Mouse (Mus musculus) urinary bladder, postnatal 10 days (tissue): ENCODE results near the gene Mrpl38.

ENCODE experiments used
- DNase-seq: peaks from one replicate; pipeline ENCODE4 v3.0.0; 2022; ENCODE audit warnings: low spot score

Gene Mrpl38

DNA sequence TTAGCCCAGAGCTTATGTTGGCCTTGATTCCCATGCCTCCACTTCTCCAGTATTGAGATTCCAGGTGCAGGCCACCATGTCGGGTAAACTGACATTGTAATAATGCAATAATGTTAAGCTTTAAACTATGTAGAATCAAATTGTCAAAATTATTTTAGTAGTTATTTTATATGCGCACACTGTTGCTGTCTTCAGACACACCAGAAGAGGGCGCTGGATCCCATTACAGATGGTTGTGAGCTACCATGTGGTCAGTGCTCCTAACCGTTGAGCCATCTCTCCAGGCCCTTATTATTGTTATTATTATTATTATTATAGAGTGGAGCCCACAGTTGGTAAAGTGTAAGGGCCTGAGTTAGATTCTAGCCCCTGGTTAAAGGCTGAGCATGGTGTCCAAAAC, 27.6 kb downstream of the Mrpl38 start:
- DNase-seq, result no peak

DNA sequence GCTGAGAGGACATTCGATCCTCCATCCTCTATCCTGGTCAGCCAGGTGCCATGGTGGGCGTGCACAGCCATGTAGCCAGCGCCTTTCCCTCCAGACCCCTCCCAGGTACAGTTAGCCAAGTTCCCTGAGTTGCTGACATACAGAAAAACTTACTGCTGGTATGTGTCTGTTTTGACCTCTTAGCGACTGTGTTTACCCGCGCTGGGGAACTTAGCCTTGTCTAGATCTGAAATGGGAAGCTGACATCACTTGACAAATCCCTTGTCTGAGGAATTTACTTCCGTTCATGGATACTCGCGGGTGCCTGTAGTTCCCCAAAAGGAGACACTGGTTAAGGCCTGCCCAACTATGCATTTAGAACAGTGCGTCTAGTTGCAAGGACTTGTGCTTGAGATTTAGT, 28.1 kb downstream of the Mrpl38 start:
- no peak for DNase-seq

DNA sequence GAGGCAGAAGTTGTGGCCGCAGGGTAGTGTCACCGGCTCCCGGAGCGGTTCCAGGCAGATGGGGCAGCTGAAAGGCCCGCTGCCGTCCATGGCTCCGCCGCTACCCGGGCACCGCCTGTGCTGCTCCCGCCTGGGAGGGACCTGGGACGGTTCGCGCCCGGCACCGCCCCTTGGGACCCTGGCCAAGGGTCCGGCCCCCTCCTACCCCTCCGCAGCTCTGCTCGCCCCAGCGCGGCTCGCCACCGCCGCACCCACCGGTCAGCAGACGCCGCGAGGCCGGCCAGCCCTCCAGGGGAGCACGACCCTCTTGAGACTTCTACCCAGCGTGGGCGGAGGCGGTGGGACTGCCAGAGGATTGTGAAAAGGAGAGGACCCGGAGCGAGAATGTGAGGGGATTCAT, 28.5 kb downstream of the Mrpl38 start:
- DNase-seq, result no peak

DNA sequence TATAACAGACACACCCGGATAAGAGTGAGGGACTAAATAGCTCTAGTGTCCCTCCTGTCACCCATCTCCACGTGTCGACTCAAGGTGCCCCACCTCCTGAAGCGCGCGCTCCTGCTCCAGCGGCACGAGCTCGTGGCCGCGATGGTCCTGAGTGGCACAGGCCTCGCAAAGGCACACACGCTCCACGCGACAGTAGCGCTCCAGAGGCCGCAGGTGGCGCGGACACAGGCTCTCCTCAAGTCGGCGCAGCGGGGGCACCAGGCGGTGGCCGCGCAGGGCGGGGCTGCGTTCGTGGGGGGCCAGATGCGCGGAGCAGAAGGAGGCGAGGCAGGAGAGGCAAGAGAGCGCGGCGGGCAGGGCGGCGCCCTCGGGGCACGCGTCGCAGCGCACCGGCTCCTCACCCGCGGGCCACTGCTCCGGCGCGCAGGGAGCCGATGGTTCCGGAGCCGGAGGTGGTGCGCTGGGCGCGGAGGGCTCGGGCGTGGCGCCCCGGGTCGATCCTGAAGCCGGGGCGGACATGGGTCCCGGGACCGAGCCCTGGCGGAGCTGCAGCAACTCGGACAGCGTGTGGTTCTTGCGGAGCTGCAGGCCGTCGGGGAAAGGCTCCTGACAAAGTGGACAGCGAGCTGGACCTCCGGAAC, 29.1 kb downstream of the Mrpl38 start:
- no peak for DNase-seq

DNA sequence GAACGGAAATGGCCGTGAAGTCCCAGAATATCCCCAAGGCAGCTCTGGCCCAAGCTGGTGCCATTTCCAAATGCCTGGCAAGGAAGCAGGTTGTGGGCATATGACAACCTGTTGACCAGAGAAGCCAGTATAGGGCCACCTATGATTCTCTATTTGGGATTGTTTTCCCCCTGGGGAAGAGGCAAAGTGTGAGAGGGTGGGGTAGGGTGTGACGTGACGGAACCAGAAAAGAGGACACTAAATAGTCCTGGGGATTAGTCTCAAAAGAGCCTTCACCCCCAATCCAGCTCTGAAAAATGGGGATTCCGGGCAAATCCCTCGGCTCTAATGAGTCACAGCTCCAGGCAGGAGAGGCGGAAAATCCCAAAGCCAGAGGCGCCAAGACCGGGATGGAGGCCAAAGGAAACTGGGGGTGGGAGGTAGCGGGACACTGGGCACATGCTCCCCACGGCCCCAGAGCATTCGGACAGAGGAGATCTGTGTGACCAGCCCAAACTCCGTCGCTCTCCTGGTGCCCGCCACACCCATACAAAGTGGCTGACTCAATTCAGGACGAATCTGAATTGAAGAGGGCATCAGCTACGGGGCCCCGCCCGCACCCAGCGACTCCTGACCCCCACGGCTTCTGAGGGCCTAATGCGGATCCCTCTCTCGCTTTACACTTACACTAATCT, 30.1 kb downstream of the Mrpl38 start:
- no peak for DNase-seq

DNA sequence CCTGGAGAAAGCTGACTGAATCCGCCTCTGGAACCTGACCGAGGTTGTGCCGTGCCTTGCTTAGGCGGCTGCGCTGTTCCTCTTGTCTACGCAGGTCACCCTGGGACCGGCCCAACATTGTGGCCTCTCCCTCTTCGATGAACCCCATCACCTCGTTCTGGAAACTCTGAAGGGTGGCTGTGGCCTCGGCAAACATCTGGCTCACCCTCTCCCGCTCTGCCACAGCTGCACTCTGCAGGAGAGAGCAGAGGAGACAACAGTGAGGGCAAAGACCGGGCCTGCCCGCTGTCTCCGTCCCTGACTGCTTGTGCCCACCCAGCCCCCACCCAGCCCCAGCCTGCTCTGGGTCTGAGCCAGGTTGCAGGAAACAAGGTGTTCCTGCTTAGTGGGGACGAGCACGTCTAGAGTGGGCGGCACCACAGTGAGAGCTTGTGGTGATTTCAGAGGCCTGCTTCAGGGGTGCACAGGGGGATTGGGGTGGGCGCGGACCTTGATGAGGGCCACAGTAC, 30.8 kb downstream of the Mrpl38 start:
- no peak for DNase-seq

DNA sequence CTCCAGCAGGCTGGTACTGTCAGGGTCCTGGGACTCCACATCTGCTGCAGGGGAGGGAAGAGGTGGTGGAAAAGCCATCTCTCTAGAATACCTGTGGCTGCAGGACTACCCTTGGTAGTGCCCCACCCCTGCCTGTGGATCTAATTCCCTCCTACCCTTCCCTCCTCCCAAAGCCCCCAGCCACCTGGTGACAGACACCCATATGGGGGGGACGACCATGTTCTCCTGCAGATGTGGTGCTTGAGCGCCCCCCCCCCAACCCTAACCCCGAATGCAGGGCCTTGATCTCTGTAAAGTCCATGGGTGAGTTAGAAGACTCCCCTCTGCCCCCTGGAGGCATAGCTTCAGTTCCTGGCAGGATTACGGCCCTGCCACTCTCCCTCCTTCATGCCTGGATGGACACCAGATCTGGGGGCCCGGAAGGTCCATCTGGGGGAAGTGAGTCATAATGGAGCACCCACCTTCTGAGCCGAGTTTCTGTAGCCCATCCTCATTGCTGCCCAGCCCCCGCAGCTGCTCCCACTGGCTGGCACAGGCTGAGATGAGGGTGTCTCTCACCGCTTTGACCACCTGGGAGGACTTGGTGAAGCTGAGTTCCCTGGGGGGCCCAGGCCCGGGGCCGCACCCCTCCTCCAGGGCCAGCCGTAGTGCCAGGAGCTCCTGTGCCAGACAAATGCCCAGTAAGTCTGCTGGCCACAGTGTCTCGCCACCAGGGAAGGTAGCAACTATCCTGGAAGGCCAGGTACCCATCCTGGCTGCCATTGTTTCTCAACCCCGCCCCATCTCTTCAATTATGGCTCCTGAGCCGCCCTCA, 31.5 kb downstream of the Mrpl38 start:
- no peak for DNase-seq

DNA sequence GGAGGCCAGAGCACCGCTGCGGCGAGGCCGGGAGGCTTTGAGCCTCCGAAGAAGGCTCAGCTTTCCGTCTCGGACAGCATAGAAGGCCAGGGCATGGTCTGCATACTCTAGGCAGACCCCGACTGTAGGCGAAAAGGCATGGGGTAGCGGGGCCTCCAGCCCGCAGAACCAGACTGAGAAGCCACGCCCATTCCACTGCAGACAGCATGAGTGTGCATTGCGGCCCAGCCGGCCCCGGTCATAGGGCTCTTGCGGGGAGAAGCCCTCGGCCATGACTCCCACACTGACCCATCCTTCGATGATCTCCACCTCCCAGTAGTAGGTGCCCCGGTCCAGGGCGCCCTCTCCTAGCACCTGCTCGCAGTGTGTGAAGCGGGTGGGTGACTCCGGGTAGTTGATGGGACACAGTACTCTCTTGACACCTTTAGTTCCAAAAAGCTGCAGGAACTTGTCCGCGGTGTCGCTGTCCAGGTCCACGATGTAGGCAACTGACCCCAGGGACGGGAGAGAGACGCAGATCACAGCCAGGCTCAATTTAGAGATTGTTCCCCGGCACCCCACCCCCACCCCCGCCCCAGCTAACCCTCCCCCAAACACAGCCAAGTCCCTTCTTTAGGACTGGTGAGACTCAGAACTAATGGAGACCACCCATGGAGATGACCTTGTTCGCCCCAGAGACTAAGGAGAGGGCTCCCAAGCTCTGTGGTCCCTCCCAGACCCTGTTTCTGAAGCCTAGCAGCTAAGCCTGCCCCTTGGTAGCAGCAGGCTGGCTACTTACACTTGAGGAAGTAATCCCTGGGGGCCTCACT, 32.3 kb downstream of the Mrpl38 start:
- no peak for DNase-seq

DNA sequence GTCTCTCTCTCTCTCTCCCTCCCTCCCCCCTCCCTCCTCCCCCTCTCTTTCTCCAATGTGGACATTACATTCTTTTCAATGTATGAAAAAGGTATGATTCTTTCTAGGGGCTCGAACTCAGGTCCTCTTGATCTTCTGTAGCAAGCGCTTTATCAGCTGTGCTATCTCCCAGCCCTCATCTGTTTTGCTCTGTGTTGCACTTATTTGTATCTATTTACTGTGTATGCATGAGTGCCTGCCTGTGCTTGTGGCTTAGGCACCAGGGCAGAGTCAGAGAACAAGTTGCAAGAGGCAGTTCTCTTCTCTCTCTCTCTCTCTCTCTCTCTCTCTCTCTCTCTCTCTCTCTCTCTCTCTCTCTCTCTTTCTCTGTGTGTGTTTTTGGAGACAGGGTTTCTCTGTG, 33.6 kb downstream of the Mrpl38 start:
- no peak for DNase-seq

DNA sequence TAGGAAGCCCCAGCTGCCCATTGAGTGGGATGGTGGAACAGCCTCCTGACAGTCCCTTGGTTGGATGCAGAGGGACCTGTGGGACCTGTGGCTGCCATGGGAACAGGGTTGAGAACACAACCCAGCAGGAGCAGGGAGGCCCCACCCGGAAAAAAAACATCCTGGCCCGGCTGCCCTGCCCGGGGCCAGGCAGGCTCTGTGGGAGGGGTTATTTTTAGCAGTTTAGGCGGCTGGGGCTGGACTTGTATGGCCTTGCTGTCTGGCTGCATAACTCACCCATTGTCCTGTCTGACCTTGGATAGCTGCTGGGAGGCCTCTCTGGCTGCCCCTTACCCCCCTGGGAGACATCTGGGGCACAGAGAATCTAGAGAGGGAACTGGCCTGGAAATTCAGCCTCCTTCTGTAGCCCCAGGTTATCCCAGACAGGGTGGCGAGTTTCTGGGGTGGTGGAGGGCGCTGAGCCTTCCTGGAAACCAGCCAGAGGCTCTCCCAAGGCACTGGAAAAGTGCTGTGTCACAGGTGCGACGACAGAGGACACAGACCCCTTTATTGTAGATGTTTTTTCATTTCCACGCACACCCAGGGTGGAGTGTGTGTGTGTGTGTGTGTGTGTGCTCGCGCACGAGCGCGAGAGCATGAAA, 34.5 kb downstream of the Mrpl38 start:
- DNase-seq, result no peak

DNA sequence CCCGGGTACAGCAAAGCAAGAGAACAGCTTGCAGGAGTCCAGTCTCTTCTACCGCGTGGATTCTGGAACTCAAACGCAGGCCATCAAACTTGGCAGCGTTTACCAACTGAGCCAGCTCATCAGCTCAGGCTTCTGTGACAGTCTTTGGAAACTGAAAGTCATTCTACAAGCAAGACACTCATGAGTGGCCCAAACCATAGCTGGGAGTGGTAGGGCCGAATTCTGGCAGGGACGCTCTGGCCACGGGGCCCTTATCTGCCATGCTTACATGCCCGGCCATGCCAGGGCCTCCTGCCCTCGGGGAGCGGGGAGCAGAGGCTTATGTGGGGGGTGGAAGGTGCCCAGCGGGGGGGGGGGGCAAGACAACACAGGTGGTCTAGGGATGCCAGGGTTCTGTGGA, 35.1 kb downstream of the Mrpl38 start:
- DNase-seq, result no peak

DNA sequence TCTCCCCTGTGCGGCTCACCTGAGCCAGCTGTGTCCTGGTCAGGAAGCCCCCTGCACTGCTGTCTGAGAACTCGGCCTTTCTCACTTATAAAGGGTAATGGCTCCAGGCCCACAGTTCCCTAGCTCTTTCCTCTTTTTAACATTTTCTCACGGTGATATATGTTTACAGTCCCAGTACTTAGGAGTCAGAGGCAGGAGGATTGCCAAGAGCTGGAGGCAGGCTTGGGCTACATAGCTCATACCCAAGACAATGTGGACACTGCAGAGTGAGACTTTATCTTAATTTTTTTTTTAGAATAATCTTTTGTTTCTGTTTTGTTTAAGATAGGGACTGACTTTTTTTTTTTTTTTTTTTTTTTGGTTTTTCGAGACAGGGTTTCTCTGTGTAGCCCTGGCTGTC, 36.2 kb downstream of the Mrpl38 start:
- no peak for DNase-seq

DNA sequence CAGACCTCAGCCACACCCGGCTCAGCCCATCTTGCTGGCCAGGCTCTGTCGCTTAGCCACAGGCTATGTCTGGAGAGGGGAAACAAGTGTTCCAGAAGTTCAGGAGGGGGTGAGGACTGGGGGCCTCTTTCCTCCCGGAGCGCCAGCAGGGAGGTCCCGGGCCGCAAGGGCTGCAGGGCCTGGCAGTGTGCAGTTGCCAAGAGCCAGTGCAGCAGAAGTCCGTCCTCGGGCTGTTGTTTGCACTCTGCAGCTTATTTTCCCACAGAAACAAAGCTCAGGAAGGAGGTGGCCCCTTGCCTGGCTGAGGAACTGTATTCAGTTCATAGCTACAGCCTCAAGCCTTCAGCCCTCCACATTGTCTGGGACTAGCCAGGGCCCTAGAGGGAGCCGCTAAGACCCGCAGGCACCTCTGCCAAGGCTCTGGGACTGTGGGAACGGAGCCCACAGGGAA, 36.7 kb downstream of the Mrpl38 start:
- DNase-seq, result no peak

DNA sequence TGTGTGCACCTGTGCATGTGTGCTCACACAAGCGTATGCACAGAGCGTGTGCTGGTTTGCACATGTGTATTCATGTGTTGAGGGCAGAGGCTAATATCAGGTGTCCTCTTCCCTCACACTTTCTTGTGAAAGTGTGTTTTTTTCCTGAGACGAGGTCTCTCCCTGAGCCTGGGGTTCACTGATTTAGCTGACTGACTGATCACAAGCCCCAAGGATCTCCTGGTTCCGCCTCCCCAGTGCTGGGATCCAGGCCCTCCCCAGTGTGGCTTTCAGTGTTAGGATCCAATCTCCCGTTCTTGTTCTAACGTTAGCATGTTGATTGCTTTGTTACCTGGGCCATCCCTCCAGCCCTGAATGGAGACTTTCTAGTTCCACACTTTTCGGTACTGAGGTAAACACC, 37.8 kb downstream of the Mrpl38 start:
- no peak for DNase-seq

DNA sequence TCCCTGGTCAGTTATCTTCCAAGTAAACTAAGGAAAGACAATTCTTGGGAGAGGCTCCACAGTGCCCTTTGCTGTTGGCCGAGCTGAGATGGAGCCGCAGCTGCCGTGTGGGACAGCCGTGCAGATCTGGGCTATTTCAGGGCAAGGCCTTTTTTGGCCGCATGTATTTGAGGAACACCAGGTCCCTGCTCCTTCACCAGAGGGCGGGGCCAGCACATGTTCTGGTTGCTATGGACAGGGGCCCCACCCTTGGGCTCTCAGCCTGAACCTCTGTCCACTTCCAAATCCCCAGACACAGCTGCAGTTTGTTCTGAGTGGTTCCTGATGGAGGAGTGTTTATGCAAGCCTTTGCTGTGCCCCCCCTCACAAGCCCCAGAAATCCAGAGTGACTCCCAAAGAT, 38.3 kb downstream of the Mrpl38 start:
- DNase-seq, result no peak

DNA sequence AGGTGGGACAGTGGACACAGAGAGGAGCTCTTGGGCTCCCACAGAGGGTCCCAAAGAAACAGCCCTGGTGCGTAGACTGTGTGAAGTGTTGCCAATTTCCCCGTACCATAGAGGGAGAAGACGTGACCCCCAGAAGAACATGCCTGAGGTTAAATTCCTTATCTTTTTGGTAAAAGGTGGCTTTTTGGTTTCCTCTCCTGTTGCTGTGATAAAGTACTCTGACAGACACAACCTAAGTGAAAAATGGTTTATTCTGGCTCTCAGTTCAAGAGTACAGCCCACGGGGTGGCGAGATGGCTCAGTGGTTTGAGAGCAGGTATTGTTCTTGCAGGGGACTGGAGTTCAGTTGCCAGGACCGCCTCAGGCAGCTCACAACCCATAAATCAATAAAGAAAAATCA, 39.2 kb downstream of the Mrpl38 start:
- no peak for DNase-seq

DNA sequence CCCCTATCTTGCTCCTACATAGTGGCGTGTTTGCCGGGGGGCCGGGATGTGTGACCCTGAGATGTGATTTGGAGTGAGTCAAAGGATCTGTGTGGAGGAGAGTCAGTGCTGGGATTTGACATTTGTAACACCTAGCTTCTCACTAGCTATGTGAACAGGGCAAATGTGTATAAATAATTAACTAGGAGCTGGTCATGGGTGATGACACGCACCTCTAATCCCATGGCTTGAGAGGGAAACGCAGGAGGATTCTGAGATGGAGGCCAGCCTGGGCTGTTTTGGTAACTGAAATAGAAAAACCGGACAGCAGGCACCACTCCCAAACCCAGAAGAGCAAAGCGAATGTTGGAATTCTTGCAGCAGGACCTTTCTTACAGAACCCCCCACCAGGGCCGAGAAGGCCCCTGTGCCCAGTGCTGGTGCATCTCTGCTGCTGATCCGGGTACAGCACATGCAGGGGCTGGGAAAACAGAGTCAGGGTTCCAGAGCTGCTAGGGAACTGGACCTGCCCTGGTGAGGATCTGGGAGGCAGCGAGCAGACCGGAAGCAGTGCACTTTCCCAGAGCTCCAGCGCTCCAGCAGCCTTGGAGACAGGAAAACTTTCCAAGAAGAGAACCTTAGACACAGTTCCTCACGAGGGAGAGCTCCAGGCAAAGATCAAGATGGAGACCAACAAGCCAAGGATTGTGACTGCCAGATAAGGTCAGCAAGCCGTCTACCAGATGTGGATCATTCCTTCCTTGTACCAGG, 39.8 kb downstream of the Mrpl38 start:
- no peak for DNase-seq

DNA sequence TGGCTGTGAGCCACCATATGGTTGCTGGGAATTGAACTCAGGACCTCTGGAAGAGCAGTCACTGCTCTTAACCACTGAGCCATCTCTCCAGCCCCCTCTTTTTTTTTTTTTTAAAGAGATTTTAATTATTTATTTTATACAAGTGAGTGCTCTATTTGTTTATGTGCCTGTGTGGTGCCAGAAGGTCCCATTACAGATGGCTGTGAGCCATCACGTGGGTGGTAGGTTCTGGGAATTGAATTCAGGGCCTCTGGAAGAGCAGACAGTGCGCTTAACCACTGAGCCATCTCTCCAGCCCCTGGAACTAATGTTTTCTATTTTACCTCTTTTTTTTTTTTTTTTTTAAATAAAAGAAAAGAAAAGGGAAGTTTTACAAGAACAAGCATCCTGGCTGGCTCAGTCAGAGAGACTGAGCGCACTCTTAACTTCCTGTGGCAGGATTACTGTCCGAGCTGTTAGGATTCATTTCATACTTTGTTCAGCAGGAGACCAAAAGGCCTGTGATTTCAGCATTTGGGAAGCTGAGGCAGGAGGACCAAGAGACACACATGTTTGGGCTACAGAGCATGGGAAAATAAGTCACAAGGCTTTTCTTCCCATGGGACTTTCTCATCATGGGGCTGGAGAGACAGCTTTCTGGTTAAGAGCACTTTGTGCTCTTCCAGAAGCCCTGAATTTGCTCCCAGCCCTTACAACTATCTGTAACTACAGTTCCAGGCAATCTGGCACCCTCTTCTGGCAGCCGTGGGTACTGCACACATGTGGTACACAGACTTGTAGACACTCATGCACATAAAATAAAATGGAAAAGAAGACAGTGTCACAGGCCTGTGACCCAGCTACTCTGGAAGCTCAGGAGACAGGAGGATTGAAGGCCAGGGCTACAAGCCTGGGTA, 42.2 kb downstream of the Mrpl38 start:
- DNase-seq, result no peak

DNA sequence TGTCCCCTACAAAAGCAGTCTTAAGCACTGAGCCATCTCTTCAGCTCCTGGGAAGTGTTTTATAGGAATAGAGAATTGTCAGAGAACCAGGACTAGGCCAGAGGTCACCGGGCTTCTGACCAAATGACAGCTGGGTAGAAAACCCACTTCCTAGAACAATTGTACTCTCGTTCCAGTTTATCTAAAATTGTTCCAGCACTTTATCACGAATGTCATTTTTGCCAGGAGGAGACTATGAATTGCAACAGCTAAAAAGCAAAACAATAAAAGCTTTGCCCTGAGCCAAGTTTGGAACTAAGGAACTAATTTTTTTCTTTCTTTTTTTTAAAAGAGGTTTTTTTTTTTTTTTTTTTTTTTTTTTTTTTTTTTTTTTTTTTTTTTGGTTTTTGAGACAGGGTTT, 43.1 kb downstream of the Mrpl38 start:
- DNase-seq, result no peak
